Mouse (Mus musculus): Measurements from ENCODE around the gene Gm973.

The Gm973 gene

DNA sequence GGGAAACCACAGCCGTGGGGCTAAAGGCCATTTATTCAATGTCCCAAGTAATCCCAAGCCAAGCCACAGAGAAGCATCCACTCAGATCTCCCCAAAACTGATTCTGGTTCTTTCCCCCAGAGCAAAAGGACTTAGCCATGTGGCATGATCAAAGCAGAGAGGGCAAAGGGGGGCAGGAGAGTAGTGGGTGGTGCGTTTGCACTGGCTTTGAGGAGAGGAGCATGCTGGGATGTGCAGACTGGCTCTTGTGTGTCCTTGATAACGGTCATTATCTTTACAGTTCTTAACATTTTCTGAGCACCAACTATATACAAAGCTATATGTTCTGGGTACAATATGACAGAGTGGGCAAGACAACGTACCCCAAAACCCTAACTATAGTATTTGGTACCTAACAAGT, 23.6 kb upstream of the Gm973 start:
- no peak for DNase-seq (ENCODE audit: low spot score in 2 of 2)

DNA sequence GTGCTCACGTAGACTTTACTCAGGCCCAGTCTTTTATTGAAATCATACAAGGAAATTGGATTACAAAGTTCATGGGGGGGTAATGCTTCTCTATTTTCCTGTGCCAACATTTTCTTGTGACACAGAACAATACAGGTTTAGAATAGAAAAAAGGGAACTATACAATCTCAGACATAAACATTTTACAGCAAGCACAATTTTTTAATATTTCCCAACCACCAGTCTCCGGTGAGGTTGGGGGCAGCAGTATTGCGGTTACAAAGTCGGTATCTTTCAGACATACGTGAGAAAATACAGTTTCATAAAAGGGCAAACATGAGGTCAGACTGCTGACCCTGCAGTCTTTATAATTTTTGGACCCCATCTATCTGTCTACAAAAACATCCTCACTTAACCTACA, 20.1 kb upstream of the Gm973 start:
- no peak for DNase-seq (ENCODE audit: low spot score in 2 of 2)

DNA sequence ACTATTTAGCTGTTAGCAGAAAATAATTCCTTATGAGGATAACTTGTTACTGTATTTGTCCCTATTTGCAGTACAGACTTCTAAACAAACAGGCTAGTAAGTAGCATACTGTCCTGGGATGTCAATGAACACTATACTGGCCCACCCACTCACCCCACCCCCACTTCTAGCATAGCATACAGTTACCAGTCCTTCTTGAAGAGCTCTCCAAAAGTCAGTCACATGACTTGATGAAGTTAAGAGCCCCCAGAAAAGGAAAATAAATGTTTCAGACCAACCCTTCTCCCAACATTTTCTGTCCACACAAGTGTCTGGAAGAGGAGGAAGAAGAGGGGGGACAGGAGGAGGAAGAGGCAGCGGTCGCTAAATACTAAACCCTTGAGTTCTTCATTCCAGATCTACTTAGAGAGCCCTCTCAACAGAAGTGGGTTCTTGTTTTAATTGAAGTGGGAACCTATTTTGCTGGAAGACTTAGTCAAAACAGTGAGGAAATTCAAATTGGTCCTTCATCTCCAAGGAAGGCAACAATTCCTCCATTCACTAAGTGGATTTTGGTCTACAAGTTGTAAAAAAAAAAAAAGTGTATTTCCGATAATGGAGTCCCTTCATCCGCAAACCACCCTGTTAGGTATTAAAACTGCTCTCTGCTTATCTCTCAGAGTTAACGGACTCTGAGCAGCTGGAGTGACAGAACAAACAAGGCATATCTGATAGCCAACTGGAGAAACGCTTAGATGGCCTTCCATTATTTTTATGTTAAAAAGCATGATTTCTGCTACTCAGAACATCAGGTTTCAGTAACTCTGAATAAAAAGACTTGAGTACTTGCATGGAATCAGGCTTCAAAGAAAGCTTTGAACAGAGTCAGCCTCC, 18.1 kb upstream of the Gm973 start:
- DNase-seq (ENCODE audit: low spot score in 2 of 2), result no peak

DNA sequence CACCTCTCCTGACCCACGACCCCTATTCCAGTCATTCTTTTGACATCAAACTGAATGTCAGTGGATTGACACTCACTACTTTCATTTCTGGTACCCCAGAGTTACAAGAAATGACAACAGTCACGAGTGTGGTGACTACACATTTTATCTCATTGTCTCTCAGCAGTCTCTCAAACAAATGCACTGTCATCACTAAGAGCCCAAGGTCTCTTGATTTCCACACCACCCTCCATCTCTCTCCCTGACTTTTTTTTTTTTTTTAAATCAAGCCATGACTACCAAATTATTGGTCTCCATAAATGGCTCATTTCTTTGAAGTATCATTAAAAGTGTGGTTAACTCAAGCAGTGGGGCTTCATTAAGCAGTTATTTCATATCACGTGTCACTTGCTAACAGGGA, 16.7 kb upstream of the Gm973 start:
- DNase-seq (ENCODE audit: low spot score in 2 of 2), result no peak

DNA sequence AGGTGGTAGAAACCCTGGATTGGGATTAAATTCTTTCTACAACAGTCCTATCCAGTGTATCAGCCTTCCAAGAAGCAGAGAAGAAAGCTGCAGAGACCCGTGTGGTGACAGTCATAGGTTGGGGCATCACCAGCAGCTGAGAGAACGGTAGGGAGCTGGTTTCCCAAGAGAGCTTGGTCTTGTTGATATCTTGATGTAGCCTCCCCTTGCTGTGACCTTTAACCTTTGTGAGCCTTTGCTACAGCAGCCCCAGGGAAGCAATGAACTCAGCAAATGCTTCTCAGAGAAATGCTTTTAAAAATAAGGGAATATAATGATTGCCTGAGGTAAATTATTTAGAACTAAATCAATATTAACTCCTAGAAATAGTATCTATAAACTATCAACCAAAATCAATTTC, 13.7 kb upstream of the Gm973 start:
- DNase-seq (ENCODE audit: low spot score in 2 of 2), result no peak

DNA sequence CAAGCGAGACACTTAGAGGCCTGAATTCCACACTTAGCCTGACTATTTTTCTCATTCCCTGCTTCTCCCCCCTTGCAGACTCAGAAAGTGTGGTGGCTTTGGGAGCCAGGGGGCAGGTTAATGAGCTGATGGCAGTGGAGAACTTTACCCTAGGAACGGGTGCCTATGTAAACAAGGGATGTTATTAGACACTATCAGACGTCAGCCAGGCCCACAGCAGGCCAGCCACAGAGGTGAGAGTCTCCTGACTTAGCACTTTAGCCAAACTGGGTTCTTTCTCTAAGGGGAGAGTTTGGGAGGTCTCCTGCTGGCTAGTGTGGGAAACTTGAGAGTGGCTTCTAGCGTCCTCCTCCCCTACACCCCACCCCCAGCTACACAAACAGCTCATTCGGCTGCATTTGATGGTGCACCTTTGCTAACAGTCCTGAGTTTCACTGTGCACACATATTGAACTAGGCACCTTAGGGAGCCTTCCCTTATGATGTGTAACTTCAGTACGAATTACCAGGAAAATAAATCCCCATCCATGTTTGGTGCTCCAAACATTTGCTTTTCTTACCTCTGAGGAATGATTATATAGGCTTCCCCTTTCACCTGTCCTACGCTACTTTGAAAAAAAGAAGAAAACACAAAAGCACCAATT, 12.3 kb upstream of the Gm973 start:
- no peak for DNase-seq (ENCODE audit: low spot score in 2 of 2)

DNA sequence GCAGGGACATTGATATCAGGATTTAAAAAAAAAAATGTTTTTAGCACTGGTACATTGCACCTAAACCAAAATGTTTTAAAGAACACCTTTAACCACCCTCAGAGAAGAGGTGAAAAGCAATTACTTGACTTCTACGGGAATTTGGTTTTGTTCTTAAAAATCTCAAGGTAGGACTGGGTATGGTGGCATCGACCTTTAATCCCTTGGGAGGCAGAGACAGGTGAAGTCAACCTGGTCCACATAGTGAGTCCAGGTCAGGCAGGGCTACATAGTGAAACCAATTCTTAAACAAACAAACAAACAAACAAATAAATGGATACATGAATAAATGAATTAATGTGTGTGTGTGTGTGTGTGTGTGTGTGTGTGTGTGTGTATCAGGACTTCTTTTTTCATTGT, 11.8 kb upstream of the Gm973 start:
- no peak for DNase-seq (ENCODE audit: low spot score in 2 of 2)

DNA sequence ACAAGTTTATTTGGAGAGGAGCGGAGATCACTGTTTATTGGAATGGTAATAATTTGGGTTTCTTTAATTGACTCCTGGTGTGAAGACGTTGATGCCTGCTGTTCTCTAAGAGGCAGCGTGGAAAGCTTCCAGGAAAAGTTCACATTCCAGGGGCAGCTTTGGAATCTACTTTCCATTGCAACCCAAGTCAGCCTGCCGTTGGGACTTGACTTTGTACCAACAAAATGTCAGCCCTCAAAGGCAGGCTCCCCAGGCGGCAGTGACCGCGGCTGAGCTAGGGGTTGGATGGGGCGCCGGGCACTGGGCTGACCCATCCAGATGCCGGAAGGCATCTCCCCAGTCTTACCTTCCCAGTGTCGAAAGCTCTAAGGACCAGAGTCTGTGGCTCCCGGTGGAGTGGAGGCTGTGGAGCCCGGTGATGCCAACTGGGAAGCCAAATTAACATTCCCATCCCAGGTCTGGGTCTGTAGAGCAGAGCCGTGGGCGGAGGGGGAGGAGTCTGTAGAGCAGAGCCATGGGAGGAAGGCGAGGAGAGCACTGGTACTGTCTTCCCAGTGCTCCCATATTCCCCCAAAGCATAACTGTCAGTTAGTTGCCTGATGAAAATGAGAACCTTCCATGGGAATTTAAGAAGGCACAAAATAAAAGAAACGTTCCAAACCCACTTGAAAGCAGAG, 7.5 kb upstream of the Gm973 start:
- no peak for DNase-seq (ENCODE audit: low spot score in 2 of 2)

DNA sequence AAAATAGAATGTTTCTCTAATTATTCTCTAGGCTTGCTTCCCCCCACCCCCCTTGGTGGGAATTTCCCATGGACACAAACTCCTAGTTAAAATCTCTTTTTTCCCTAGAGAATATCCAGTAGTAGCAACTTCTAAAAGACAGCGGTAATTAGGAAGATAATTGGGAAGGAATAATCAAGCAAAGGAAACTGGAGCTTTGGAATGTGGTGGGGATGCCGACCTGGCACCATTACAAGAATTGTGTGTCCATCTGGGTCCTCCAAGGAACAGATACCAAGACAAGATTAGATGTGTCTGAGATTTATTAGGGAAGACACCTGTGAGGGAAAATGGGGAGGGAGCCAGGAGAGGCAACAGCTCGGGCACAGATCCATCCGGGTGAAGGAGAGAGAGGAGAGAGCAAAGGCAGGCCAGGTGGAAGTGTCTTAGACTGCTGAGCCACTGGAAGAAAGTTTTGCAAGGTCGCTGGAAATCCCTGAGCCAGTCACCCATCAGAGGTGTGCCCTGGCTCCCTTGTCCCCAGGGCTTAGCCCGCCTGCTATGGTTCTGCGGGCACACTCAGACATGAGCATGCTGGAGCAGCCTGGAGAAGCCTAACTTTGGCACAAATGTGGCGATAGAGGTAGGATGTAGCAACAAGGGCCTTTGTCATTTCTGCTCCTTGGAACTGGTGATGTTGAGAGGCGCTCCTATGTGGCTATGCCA, 4.3 kb upstream of the Gm973 start:
- no peak for DNase-seq (ENCODE audit: low spot score in 2 of 2)

DNA sequence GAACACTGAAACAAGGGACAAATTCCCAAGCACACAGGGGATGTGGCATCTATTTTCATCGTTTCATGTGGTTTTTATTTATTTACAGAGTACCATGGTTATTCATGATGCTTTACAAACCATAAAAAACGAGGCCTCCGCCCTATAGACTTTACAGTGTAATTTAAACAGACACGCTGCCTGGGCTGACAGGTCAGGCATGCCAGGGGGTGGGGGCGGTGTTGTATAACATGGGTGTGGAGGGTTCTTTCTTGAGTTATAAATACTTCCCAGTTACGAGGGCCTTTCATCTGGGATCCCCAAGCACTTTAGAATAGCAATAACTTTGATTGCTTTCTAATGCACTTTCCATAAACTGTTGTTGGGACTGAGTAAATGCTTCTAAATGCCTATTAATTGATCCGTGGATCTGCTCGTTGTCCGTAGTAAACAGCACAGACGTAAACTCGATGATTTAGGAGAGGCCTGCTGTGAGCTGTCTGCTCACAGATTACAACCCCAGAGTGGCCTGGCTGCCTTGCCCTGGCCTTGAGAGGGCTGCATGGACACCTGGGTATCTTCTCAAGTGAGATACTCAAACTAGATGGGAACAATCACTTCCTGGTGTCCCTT, 4.3 kb downstream of the Gm973 start:
- no peak for DNase-seq (ENCODE audit: low spot score in 2 of 2)

DNA sequence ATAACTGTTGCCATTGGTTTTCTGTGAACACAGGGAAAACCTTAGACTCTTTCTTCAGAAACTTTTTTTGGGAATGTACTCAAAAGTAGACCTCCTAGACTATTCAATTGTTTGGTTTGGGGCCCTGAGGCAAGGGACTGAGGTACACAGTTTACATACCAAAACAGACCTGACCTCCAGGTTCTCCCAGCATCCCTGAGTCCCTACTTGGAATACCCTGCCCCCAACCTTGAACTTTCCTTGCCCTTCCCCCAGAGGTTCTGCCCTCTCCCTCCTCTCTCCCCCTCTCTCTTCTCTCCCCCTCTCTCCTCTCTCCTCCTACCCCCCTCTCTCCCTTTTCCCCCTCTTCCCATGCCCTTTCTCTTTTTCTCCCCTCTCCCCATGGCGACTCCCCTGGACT, 6.4 kb downstream of the Gm973 start:
- DNase-seq (ENCODE audit: low spot score in 2 of 2), result no peak

DNA sequence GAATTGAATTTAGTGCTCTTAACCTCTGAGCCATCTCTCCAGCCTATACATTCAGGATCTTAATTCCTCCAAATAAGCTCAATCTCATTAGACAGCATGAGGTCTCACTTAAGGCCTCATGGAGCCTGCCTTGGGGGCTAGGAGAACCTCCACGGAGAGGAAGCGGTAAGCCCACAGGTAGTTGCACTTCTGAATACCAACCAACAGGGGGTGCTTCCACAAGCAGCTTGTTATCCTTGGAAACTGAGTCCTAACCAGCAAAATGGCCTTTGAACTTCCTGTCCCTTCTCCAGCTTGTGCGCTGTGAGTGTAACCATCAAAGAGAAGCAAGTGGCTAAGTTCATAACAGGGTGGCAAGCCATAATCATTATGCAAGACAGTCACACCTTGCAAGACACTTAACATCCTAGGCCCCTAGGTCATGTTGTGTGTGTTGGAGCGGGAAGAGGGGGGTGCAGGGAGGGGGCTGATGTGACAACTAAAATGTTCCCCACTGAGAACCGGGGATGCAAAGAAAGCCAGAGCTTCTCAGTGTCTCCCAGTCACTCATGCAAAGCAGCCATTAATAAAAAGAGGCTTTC, 7.4 kb downstream of the Gm973 start:
- DNase-seq (ENCODE audit: low spot score in 2 of 2), result no peak

DNA sequence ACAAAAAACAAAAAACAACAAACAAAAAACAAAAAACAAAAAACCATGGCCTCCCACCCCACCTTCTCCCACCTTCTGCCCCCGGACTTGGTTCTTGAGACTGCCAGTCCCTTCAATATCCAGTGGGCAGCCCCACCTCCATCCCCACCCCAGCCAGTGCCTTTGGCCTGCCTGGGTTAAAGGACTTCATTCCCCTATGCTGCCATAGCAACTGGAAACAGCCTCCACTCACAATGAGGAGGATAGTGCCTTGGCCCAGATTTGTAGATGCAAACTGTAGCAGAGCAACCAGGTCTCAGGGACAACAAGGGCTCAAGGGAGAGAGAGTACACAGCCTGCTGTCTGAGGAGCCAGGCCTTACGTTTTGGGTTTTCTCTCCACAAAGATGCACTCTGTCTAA, 8.0 kb downstream of the Gm973 start:
- no peak for DNase-seq (ENCODE audit: low spot score in 2 of 2)

DNA sequence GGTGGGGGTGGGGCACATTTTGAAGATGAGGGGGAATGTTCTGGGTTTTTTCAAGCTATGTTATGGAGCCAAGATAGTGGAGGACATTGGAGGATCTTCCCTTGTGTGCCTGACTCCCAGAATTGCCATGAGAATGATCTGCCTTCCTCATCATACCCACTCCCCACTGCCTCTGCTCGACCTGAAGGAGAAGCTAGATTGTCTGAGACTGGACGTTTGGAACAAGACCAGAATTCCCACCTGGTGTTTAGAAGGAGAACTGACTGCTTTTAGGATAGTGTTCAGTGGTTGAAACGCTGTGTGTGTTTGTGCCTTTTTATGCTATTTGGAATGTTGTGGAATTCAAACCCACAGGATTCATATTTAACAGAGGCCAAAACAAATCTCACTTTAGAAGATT, 8.7 kb downstream of the Gm973 start:
- DNase-seq (ENCODE audit: low spot score in 2 of 2), result no peak

DNA sequence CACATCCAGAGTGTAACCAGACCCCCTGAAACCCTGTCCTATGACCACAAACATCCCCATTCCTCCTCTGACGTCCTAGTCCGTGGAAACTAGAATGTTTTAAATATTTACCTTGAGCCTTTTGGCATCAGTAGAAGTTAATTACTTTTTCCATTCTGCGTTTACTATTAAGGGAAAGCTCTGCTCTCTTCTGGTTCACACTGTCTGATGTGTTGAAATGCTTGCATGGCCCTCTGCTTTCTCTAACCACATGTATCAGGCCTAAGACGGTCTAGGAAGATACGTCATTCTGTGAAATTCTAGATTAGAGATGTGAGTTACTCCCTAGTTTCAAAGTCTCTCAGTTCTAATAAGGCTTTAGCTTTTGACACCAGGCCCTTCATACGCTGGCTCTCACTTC, 11.2 kb downstream of the Gm973 start:
- no peak for DNase-seq (ENCODE audit: low spot score in 2 of 2)

DNA sequence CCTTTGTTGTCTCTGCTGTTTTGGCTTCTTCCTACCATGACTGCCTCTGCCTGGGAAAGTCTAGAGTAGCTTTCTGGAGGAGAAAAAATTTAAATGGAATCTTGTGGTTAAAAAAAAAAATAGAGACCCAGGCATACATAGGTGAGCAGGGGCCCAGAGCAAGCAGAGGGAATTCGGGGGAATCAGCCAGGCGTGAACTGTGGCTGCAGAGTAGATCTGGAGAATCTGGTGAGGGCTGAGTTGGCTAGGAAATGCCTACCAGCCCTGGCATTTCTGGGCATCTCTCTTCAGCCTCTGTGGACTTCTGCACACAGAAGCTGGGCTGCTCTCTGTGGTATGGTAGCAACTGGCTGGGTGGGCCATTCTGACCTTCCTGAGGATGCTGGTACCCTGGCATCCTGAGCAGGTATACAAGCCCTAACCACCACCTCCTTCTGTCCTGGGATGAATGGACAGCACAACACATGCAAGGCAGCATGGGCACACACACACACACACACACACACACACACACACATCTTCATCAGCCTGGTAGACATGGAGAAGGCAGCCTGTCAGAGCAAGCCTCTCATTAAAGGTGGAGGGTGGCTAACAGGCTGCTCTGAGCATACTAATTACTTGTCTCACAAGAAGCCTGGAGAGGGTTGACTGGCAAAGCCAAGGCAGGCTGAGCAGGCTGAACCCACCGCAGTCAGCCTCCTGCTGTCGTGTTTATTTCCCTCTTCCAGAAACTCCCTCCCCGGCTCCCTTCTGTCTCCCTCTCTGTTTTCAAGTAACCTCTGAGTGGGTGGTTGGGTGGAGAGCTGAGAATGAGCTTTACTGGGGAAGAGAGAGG, 19.1 kb downstream of the Gm973 start:
- peak; percentile 6 to 19 for DNase-seq (ENCODE audit: low spot score in 2 of 2)

DNA sequence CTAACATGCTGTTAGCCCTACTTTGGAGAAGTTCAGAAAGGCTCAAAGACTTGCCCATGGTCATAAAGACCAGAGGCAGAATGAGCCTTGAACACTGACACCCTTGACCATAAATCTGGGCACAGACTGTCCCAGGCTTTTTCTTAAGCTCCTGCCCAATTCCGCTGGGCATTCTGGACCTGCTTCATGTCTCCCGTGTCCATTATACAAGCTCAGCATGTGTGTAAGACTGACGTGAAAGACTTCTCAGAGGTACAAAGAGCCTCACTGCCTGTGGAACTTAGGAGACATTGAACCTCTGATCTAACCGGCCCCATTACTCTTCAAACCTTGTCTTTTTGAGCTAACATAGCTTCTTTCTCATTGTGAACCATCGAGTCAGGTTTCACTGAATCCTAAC, 22.3 kb downstream of the Gm973 start:
- DNase-seq (ENCODE audit: low spot score in 2 of 2), result no peak

DNA sequence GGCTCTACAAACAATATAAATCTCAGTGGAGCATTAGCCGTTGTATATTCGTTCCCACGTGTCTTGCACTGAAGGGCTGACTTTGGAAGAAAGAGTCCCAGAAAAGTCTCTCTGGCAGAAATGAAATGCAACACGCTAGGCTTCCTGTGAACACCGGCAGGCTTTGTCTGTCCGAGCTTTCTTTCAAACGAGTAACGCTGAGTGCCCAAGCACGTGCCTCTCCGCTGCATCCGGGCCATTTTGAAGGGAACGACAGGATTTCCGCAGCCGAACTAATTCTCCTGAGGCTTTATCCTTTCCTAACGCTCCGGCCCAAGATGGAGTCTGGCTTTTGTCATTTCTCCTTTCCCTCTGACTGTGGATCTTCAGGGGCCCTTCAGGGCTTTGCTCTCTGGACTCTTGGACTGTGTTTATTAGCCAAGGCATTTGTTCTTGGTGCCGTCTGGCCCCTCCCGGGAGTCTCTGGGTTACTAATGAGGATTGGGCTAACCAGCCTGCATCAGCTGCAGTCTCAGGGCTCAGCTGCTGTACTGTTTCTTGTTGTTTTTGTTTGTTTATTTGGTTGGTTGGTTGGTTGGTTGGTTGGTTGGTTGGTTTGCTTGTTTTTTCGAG, 24.6 kb downstream of the Gm973 start:
- no peak for DNase-seq (ENCODE audit: low spot score in 2 of 2)

DNA sequence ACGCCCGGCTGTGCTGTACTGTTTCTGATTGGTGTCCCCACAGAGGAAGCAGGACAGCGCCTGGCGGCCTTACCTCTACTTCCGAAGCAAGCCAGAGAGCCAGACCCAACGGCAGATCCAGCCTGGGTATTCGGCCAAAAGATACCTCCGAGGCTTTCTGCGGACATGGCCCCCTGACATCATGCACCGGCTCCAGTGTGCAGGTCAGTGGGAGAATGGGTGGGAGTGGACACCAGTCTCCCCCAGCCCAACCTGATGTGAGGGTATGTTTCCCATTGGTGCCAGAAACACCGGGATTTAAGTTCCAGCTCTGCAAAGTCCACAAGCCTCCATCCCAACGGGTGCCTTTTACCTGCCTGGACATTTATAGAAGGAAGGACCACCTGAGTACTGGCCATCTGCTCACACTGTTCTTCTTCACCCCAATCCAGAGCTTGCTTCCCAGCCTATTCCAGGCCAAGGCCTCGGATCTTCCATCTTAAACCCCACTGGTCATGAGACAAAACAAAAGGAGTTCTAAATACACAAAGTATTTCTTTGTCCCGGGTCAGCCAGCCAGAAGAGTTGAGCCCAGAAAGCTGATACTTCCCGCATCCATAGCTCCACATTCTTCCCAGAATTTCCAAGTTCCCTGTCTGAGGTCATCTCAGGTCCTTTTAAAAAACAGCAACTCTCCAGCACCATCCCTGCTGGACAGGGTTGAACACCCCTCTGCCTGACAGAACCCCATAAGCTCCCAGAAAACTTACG, 25.4 kb downstream of the Gm973 start:
- no peak for DNase-seq (ENCODE audit: low spot score in 2 of 2)

All from frontal cortex, postnatal 25 days (tissue).